Mouse (Mus musculus) spleen, adult 2 months (tissue): Measurements from ENCODE around the gene Cbfb.

Experiments
- CTCF ChIP-seq: fragments of 200-500 bp; IDR thresholded peaks from 2 replicates; pipeline ENCODE4 v1.5.1; 2011; ENCODE audit warnings: mild to moderate bottlenecking, inconsistent platforms; ENCODE audit not compliant: insufficient read depth, insufficient read length, insufficient replicate concordance; ENCODE audit errors: extremely low read depth
- POLR2A ChIP-seq: fragments of 200-500 bp; IDR thresholded peaks from 2 replicates; pipeline ENCODE4 v1.6.1; 2011; ENCODE audit warnings: low read depth, low read length, inconsistent platforms

GRCm38 (mm10) chr8:105233126-105233935 lies 62.9 kb downstream of the Cbfb start:
- TF ChIP-seq POLR2A (no peak), CTCF (no peak)
